Mouse (Mus musculus) left cerebral cortex, adult 2 months (tissue): ENCODE data around the gene Ino80d. TPM values are rescaled to one million over a fixed set of nuclear protein-coding genes. Genes with fewer than 3 reads are reported as not detected.

Experiments
- DNase-seq, 2 experiments: peaks; one replicate each; pipeline ENCODE4 v3.0.0; 2021 to 2022; ENCODE audit warnings: low spot score in 2 of 2, mixed read lengths in 1 of 2; ENCODE audit errors: extremely low spot score in 1 of 2
- H3K27ac ChIP-seq: fragments of 200-600 bp; 2 replicates; pipeline ENCODE4 v1.8.1; 2022
- H3K4me3 ChIP-seq: fragments of 200-600 bp; 2 replicates; pipeline ENCODE4 v1.8.1; 2022
- CTCF ChIP-seq: fragments of 200-600 bp; IDR thresholded peaks from 2 replicates; pipeline ENCODE4 v1.8.1; 2022; ENCODE audit warnings: antibody characterized with exemption, mild to moderate bottlenecking, moderate library complexity
- intact Hi-C: fragments of 180-260 bp; cut with DNase I; formaldehyde crosslinking; loops from one replicate; pipeline ENCODE4 v1.15.1; 2025
- microRNA-seq, 2 experiments: library from miRNA; unstranded; fragments of <30 nt; microRNA quantifications; one replicate each; pipeline ENCODE4 v1.2.0; 2021
- total RNA-seq, 2 experiments: library from RNA; stranded (reverse); gene quantifications; 2 replicates each; pipeline ENCODE4 v1.2.3; 2021

Ino80d gene
- total RNA-seq, 2 experiments from 2014 or later, result 32.9 to 34.8 TPM

- H3K27ac ChIP-seq, result no peak overlapping the region
- H3K4me3 ChIP-seq, result no peak overlapping the region
- no peak for TF ChIP-seq CTCF
- DNase-seq, result no peak
- intact Hi-C loops, result loop anchor here (5.0 kb wide), 1 partner anchor 226 kb away; no protein-coding TSS in a partner anchor
Measured at GRCm38 (mm10) chr1:62933288-62934099, 181.0 kb downstream of the Ino80d start.

- intact Hi-C loops, result loop anchor here (1.0 to 5.0 kb wide), 3 partner anchors 135 to 207 kb away; no protein-coding TSS in a partner anchor
- DNase-seq, result peak; percentile 80 to 88
- Histone ChIP-seq H3K4me3 (no peak overlapping the region), H3K27ac (no peak overlapping the region)
- TF ChIP-seq CTCF, result peak; percentile 89
Measured at GRCm38 (mm10) chr1:62929477-62929876, 185.0 kb downstream of the Ino80d start.

GRCm38 (mm10) chr1:62919219-62919618 lies 195.2 kb downstream of the Ino80d start:
- no peak for DNase-seq
- intact Hi-C loops, result no loop called here
- no peak for TF ChIP-seq CTCF
- no peak overlapping the region for H3K27ac ChIP-seq
- H3K4me3 ChIP-seq, result no peak overlapping the region

- DNase-seq, result no peak
- no peak overlapping the region for H3K4me3 ChIP-seq
- intact Hi-C loops, result no loop called here
- no peak for TF ChIP-seq CTCF
- H3K27ac ChIP-seq, result no peak overlapping the region
Measured at GRCm38 (mm10) chr1:62916609-62917008, 197.9 kb downstream of the Ino80d start.

- TF ChIP-seq CTCF, result no peak
- DNase-seq, result no peak
- intact Hi-C loops, result no loop called here
Measured at GRCm38 (mm10) chr1:62914495-62914894, 200.0 kb downstream of the Ino80d start.

GRCm38 (mm10) chr1:62911426-62911825 lies 203.0 kb downstream of the Ino80d start:
- intact Hi-C loops, result no loop called here
- Histone ChIP-seq H3K4me3 (no peak overlapping the region), H3K27ac (no peak overlapping the region)
- no peak for TF ChIP-seq CTCF
- DNase-seq, result no peak

More at GRCm38 (mm10) chr1:62914495-62914894, 200.0 kb downstream of the Ino80d start:
- H3K27ac ChIP-seq, result no peak overlapping the region
- no peak overlapping the region for H3K4me3 ChIP-seq

- H3K4me3 ChIP-seq, result no peak overlapping the region
- DNase-seq, result no peak
- intact Hi-C loops, result loop anchor here (5.0 kb wide), 1 partner anchor 202 kb away; no protein-coding TSS in a partner anchor
- H3K27ac ChIP-seq, result no peak overlapping the region
- no peak for TF ChIP-seq CTCF
Measured at GRCm38 (mm10) chr1:62909126-62909525, 205.3 kb downstream of the Ino80d start.

- no peak for TF ChIP-seq CTCF
- DNase-seq, result peak; percentile 45 to 62
- no peak overlapping the region for H3K27ac ChIP-seq
- intact Hi-C loops, result loop anchor here (5.0 kb wide), 1 partner anchor 201 kb away; no protein-coding TSS in a partner anchor
- H3K4me3 ChIP-seq, result no peak overlapping the region
Measured at GRCm38 (mm10) chr1:62908508-62908907, 206.0 kb downstream of the Ino80d start.

Small RNA genes within 50 kb of the gene (microRNA-seq; reads per million reads assigned to microRNA genes)
- gene Gm24557, result 0 reads per million in 2 experiments
- 0 reads per million in 2 experiments for gene Gm44468

Other genes with a start within 250 kb of the Ino80d start
- gene Eef1b2, start 62.2 kb upstream of the Ino80d start, total RNA-seq, result 100 to 1,000 TPM; 327 to 339 TPM
- gene Ndufs1, start 62.2 kb upstream of the Ino80d start, total RNA-seq, result 100 to 1,000 TPM; 146 to 157 TPM
- gene Gpr1, start 99.9 kb upstream of the Ino80d start, total RNA-seq, result under 1 TPM; 0.58 to 0.81 TPM
- 10 to 100 TPM; 18.2 to 32.6 TPM for gene Zdbf2, start 158.6 kb upstream of the Ino80d start, total RNA-seq